Comparison of ENCODE assay signal across 9 mouse cellular contexts in genomic region chr9:37143046-37143931, GRCm38 (mm10). TPM values are rescaled to one million over a fixed set of nuclear protein-coding genes. Genes with fewer than 3 reads are reported as not detected.
DNase-seq lines count a peak whose midpoint lies in the region; ATAC-seq lines count a peak whose summit lies in the region.
"Had no signal": no experiment of that assay in that cellular context is flagged by ENCODE, and none has a peak within 500 bp of the region (broad histone marks: within the 10 kb centered on the region; RNA-seq: fewer than 3 reads in every experiment).

No protein-coding gene starts in this region.

- H3K27ac ChIP-seq in heart, embryonic 16.5 days (ENCODE audit: low read length): no peak overlapping the region
- peak overlapping the region; percentile 99 for H3K27ac ChIP-seq in hindbrain, embryonic 12.5 days
- peak overlapping the region; percentile 95 for H3K27ac ChIP-seq in midbrain, embryonic 15.5 days
- H3K27ac ChIP-seq: liver, embryonic 14.5 days had no signal

- ATAC-seq in heart, embryonic 16.5 days (replicated peaks; ENCODE audit: extremely low read depth, insufficient read depth, low FRiP score): no peak
- ATAC-seq in hindbrain, embryonic 12.5 days (ENCODE audit: low FRiP score): no peak
- no peak for ATAC-seq in midbrain, embryonic 15.5 days (replicated peaks)

- H3K9me3 ChIP-seq in heart, embryonic 16.5 days (replicated peaks; ENCODE audit: control insufficient read depth, low read length): no peaks in the 10 kb centered on the region
- H3K9me3 ChIP-seq in hindbrain, embryonic 12.5 days (replicated peaks): no peaks in the 10 kb centered on the region
- no peaks in the 10 kb centered on the region for H3K9me3 ChIP-seq in midbrain, embryonic 15.5 days

- 0 out of 2 replicates have a peak, but pooled peaks cover 2% of the 10 kb centered on the region for H3K27me3 ChIP-seq in heart, embryonic 16.5 days (ENCODE audit: control insufficient read depth, insufficient read depth, low read length)
- H3K27me3 ChIP-seq in hindbrain, embryonic 12.5 days: no peaks in the 10 kb centered on the region
- no peaks in the 10 kb centered on the region for H3K27me3 ChIP-seq in midbrain, embryonic 15.5 days (replicated peaks)

- H3K9ac ChIP-seq in heart, embryonic 16.5 days (ENCODE audit: low read length): no peak overlapping the region
- peak overlapping the region; percentile 96 for H3K9ac ChIP-seq in hindbrain, embryonic 12.5 days
- H3K9ac ChIP-seq in midbrain, embryonic 15.5 days: peak overlapping the region; percentile 68; the same call in 1 of the 2 replicates
- H3K9ac ChIP-seq: liver, embryonic 14.5 days had no signal

- 62% methylated on average over 12 of the region's 12 CpGs for WGBS in heart, embryonic 16.5 days
- WGBS in hindbrain, embryonic 12.5 days: 15% methylated on average over 12 of the region's 12 CpGs
- 22% methylated on average over 12 of the region's 12 CpGs for WGBS in midbrain, embryonic 15.5 days

- H3K36me3 ChIP-seq in heart, embryonic 16.5 days (ENCODE audit: control insufficient read depth, insufficient read depth): no peaks in the 10 kb centered on the region
- H3K36me3 ChIP-seq in hindbrain, embryonic 12.5 days: no peaks in the 10 kb centered on the region
- no peaks in the 10 kb centered on the region for H3K36me3 ChIP-seq in midbrain, embryonic 15.5 days (replicated peaks)

- intact Hi-C loops in heart, postnatal 14 days (cut with DNase I): no loop called here

- H3K4me3 ChIP-seq in heart, embryonic 16.5 days (ENCODE audit: low read length): no peak overlapping the region
- peak overlapping the region; percentile 84 for H3K4me3 ChIP-seq in hindbrain, embryonic 12.5 days
- H3K4me3 ChIP-seq in midbrain, embryonic 15.5 days: peak overlapping the region; percentile 53

- no peak for DNase-seq in heart, postnatal 14 days
- DNase-seq in embryo, embryonic 10 days (ENCODE audit: low spot score): peak; percentile 69
- no peak for DNase-seq in MN1 (ENCODE audit: low spot score)
- DNase-seq in layer of hippocampus, postnatal 14 days (ENCODE audit: low spot score in 2 of 2): no peak
- no peak for DNase-seq in cerebellum, postnatal 36 days

- H3K4me1 ChIP-seq in heart, embryonic 16.5 days (ENCODE audit: control insufficient read depth, insufficient read depth, low read length): peaks cover 15% of the 10 kb centered on the region
- H3K4me1 ChIP-seq in hindbrain, embryonic 12.5 days: peaks cover 69% of the 10 kb centered on the region
- peaks cover 69% of the 10 kb centered on the region for H3K4me1 ChIP-seq in midbrain, embryonic 15.5 days

- H3K4me2 ChIP-seq in heart, embryonic 16.5 days (ENCODE audit: low read depth, low read length): peak overlapping the region; percentile 94; the same call in 1 of the 2 replicates
- peak overlapping the region; percentile 89 for H3K4me2 ChIP-seq in hindbrain, embryonic 12.5 days (replicated peaks)
- H3K4me2 ChIP-seq in midbrain, embryonic 15.5 days: peak overlapping the region; percentile 94

RNA-seq across cellular contexts. Expression of gene Pknox2, which starts 3.9 kb away (rescaled TPM):
- 3.9 and 4.6 TPM in 2 replicates for polyA plus RNA-seq in heart, embryonic 16.5 days (2015; fragmentation: Nextera tagmentation; extraction: Ambion mirVana)
- 1 to 10 TPM; 3.7 to 6.0 TPM for total RNA-seq in heart, postnatal 14 days (2021)
- polyA plus RNA-seq in hindbrain, embryonic 12.5 days (2016; fragmentation: Nextera tagmentation; extraction: Ambion mirVana): 29.6 and 38.0 TPM in 2 replicates
- 31.6 and 35.0 TPM in 2 replicates for polyA plus RNA-seq in midbrain, embryonic 15.5 days (2015; fragmentation: Nextera tagmentation; extraction: Ambion mirVana)
- 10 to 100 TPM; 25.4 to 29.5 TPM for total RNA-seq in layer of hippocampus, postnatal 14 days (2021)
